Mouse (Mus musculus): ENCODE measurements around the gene Stam2.

- TF ChIP-seq CTCF (IDR thresholded peaks at IDR 0.05; ENCODE audit: low read depth, low read length) (no peak), POLR2AphosphoS5 (IDR thresholded peaks at IDR 0.05; ENCODE audit: insufficient replicate concordance, low read depth, low read length) (no peak), TAL1 (conservative IDR thresholded peaks at IDR 0.05; ENCODE audit: low read depth, low read length) (no peak)
These were observed 40.6 kb downstream of the Stam2 start for GRCm38 (mm10) chr2:52701368-52702036.
